Mouse (Mus musculus): Measurements from ENCODE around the gene Chaf1a. TPM values are rescaled to one million over a fixed set of nuclear protein-coding genes. Genes with fewer than 3 reads are reported as not detected.
"Not testable (repeated sequence)": the region's sequence is repeated elsewhere in the genome, so short reads cannot be mapped to it uniquely, and the experiment has no call there.

Gene Chaf1a
- total RNA-seq, 2 experiments from 2014 or later = 0.46 to 0.95 TPM

- peak; percentile 99 for DNase-seq (ENCODE audit: low spot score)
Measured at GRCm38 (mm10) chr17:56036176-56036900, 3.9 kb upstream of the Chaf1a start, which contains the start of gene Sh3gl1. Gene Sh3gl1 (minus strand): TSS chr17:56036635.

- DNase-seq (ENCODE audit: low spot score) = no peak
Measured at GRCm38 (mm10) chr17:56036901-56037287, 3.3 kb upstream of the Chaf1a start.

- DNase-seq (ENCODE audit: low spot score) = no peak
Measured at GRCm38 (mm10) chr17:56038583-56039261, 1.5 kb upstream of the Chaf1a start.

- no peak for DNase-seq (ENCODE audit: low spot score)
Measured at GRCm38 (mm10) chr17:56039345-56039744, 894 bp upstream of the Chaf1a start.

- no peak for DNase-seq (ENCODE audit: low spot score)
Measured at GRCm38 (mm10) chr17:56040857-56041163, 571 bp downstream of the Chaf1a start.

GRCm38 (mm10) chr17:56051369-56051768 is 11.1 kb downstream of the Chaf1a start:
- DNase-seq (ENCODE audit: low spot score) = no peak

GRCm38 (mm10) chr17:56054938-56055337 is 14.7 kb downstream of the Chaf1a start:
- no peak for DNase-seq (ENCODE audit: low spot score)

- no peak for DNase-seq (ENCODE audit: low spot score)
Measured at GRCm38 (mm10) chr17:56055945-56056678, 15.9 kb downstream of the Chaf1a start.

GRCm38 (mm10) chr17:56057381-56058120 is 17.3 kb downstream of the Chaf1a start:
- DNase-seq (ENCODE audit: low spot score) = no peak

- DNase-seq (ENCODE audit: low spot score) = no peak
Measured at GRCm38 (mm10) chr17:56062081-56062480, 21.8 kb downstream of the Chaf1a start.

GRCm38 (mm10) chr17:56065715-56066114 is 25.5 kb downstream of the Chaf1a start:
- DNase-seq (ENCODE audit: low spot score) = not testable (repeated sequence)

- DNase-seq (ENCODE audit: low spot score) = no peak
Measured at GRCm38 (mm10) chr17:56066451-56066850, 26.2 kb downstream of the Chaf1a start.

GRCm38 (mm10) chr17:56069066-56069465 is 28.8 kb downstream of the Chaf1a start:
- no peak for DNase-seq (ENCODE audit: low spot score)

GRCm38 (mm10) chr17:56071126-56071525 is 30.9 kb downstream of the Chaf1a start:
- DNase-seq (ENCODE audit: low spot score) = no peak

- DNase-seq (ENCODE audit: low spot score) = no peak
Measured at GRCm38 (mm10) chr17:56072243-56072642, 32.0 kb downstream of the Chaf1a start.

GRCm38 (mm10) chr17:56074097-56074826 is 34.0 kb downstream of the Chaf1a start:
- peak; percentile 86 for DNase-seq (ENCODE audit: low spot score)

GRCm38 (mm10) chr17:56074827-56075208 is 34.6 kb downstream of the Chaf1a start, which contains the start of gene Ubxn6:
Gene Ubxn6 (minus strand): TSS chr17:56075028.
- DNase-seq (ENCODE audit: low spot score) = peak; percentile 97

- DNase-seq (ENCODE audit: low spot score) = no peak
Measured at GRCm38 (mm10) chr17:56077523-56077922, 37.3 kb downstream of the Chaf1a start.

GRCm38 (mm10) chr17:56078361-56078760 is 38.1 kb downstream of the Chaf1a start:
- not testable (repeated sequence) for DNase-seq (ENCODE audit: low spot score)

GRCm38 (mm10) chr17:56078880-56079795 is 38.9 kb downstream of the Chaf1a start, which contains the start of gene Hdgfl2:
Gene Hdgfl2 (plus strand): TSS chr17:56079634.
- DNase-seq (ENCODE audit: low spot score) = peak; percentile 100
